Mouse (Mus musculus): ENCODE data around the gene Rxfp3.

Gene Rxfp3

DNA sequence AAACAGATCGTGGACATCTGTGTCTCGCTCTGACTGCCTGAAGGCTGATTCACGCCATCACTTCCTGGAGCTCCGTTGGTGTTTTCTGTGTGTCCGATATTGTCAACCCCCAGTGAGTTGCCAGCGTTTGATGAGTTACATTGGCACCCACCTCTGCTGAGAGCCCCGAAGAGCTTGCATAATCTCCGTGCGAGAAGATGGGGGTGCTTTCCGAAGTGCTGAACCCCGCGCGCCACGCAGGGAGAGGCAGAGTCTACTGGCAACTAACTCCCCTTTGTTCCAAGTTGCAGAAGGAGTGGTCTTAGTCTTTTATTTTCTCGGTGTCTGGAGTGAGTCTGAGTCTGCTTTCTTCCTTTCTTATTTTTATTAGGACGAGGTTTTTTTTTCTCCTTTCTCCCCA is at the start of gene Rxfp3:
Rxfp3 (minus strand) TSS at position 281 of the 400 bp plus-strand sequence.
- DNase-seq (ENCODE audit: low spot score in 2 of 2), result no peak

DNA sequence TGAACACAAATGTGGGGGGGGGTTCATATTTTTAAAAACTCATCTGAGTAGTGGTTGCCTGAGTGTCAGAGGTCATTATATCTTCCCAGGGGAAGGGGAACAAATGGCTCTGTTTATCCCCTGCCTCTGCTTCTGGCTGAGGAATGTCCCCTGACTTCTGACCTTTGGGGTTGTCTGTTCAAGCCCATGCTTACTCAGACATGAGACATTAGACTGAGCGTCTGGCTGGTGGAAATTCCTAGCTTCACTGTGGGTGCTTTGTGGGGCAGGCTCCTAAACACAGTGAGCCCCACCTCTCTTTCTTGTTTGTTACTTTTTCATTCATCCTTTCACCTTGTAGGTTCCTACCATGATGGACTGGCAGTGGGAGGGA is 47.2 kb upstream of the Rxfp3 start:
- no peak for DNase-seq (ENCODE audit: low spot score in 2 of 2)

DNA sequence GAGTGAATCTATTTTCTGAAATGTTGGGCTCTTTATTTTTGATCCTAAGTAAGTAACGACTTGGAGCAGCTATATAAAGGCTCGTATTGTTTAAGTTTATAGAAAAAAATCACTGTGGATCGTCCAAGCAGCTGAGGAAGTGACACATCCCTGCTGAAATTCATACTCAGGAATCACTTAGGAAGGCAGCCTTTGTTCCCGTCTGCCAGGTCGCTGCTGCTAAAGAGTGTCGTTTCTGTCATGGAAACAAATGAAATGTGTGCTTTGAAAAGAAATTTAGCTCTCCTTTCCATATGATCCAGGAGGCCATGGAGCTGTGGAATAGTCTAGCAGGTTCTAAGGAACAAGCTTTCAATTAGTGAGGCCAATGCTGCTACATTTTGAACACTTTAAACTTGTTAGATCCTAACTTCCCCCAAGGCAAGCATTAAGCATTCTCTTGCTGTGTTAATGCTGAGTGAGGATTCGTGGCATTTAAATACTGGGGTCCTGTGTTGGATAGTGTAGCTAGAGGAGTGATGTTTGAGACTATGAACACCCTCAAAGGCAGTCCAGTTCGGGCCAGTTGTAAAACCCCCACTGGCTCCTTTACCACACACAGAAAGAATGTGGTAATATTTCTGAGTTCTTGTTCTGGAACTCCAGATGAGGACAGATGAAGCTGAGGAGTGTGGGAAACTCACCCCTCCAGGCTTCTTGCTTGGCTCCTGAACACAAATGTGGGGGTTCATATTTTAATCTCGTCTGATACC is 46.6 kb upstream of the Rxfp3 start:
- DNase-seq (ENCODE audit: low spot score in 2 of 2), result no peak

- DNase-seq (ENCODE audit: low spot score in 2 of 2), result no peak
Observed at GRCm38 (mm10) chr15:11083678-11084077, 45.9 kb upstream of the Rxfp3 start.

DNA sequence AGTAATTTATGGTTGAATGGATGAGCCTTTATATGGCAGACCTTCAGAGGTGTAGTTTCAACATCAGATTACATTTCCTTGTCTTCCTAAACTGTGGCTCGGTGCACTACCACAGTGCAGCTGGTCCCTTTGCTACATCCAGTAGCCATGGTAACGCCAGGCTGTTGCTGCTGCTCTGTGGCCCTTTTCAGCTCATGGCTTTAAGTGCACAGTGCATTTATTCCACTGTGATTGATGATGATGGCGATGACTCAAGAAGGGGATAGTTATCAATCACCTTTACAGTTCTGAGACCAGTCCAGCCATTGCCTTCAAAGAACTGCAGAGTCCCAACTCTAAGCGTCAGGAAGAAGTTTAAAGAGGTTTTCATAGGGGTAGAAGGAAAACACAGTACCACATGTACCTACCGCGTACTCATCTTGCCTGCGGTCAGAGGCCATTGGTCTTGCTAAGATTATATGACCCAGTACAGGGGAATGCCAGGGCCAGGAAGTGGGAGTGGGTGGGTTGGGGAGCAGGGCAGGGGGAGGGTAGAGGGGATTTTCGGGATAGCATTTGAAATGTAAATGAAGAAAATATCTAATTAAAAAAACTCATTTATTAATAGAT is 45.3 kb upstream of the Rxfp3 start:
- DNase-seq (ENCODE audit: low spot score in 2 of 2), result no peak

DNA sequence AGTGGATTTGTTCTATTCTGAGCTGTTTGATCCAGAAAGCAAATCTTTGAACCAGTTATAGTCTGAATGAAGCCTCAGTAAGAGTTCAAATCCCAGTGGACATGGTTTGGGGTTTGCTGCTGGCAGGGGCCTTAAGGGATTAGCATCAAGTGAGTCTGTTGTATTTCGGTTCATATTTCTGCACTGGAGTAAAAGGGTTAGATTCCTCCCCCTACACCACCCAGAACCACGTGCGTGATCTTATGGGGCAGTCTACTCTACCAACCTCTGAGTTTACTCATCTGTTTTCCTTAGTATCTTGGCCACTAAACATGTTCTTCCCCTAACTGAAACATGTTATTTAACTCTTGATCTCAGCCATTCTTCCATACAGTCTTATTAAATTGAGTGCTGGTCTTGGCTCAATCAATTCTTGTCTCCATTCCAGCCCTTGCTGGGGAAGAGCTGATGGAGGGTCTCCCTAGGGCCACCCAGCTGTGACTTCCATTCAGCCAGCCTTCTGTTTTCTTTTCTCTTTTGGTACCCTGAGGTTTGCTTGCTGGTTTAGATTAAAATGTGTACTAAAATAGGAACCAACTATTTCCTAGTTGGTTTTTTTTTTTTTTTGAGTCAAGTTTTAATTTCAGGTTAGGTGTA is 38.1 kb upstream of the Rxfp3 start:
- no peak for DNase-seq (ENCODE audit: low spot score in 2 of 2)

GRCm38 (mm10) chr15:11067891-11068290 is 30.1 kb upstream of the Rxfp3 start:
- no peak for DNase-seq (ENCODE audit: low spot score in 2 of 2)

- no peak for DNase-seq (ENCODE audit: low spot score in 2 of 2)
Observed at GRCm38 (mm10) chr15:11066299-11066698, 28.5 kb upstream of the Rxfp3 start.

- no peak for DNase-seq (ENCODE audit: low spot score in 2 of 2)
Observed at GRCm38 (mm10) chr15:11065528-11066171, 27.9 kb upstream of the Rxfp3 start.

DNA sequence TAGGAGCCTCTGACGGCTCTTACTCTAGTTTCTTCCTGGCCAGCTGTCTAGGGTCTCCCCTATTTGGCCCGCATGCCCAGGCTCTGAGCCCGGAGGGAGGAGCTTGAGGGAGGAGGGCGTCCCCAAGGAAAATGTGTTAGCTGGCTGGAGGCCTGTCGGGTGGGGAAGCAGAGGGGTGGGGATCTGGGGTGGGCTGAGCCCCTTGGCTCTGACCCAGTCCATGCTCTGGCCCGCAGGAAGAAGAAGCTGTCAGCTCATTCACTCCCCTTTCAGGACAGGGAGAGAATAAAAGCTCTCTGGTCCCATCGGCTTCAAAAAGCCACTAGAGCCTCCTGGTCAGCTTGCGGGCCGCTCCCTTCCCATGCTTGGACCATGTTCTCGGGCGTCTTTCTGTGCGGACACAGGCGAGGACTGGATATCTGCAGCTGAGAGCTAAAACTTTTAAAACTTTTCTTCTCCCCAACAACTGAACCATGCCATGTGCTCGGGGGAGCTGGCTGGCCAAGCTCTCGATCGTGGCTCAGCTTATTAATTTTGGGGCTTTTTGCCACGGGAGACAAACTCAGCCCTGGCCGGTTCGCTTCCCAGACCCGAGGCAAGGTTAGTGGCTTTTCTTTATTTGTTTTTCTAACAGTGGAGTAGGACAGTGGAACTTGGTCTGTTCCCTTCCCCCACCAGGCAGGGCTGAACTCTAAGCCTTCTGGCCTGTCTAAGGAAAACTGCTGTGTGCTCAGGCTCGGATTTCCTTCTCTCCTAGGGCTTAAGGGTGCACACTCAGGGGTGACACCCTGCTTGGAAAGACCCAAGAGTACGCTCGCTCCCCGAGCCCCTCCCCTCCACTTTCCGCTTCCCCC is 27.0 kb upstream of the Rxfp3 start, which contains the start of gene Adamts12:
Adamts12 (plus strand) TSS at position 233 of the 854 bp plus-strand sequence.
- peak in 1 of 2 experiments; percentile 34 for DNase-seq (ENCODE audit: low spot score in 2 of 2)

DNA sequence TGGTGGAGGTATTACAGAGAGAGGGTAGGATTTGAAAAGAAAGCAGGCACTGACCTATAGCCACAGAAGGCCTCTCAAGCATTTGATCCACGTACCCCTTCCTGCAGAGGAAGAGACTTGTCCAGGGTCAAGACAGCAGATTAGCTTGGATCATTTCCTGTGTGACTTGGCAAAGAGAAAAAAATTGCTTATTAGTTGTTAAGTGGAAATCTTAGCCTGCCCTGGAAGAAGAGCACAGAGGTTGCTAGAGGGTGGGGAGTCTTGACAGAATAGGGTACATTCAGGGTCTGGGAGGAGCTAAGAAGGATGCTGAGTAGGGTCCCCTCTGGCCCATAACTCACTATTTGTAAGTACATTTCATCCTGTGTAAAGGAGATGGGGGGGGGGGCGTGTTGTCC is 26.4 kb upstream of the Rxfp3 start:
- no peak for DNase-seq (ENCODE audit: low spot score in 2 of 2)

DNA sequence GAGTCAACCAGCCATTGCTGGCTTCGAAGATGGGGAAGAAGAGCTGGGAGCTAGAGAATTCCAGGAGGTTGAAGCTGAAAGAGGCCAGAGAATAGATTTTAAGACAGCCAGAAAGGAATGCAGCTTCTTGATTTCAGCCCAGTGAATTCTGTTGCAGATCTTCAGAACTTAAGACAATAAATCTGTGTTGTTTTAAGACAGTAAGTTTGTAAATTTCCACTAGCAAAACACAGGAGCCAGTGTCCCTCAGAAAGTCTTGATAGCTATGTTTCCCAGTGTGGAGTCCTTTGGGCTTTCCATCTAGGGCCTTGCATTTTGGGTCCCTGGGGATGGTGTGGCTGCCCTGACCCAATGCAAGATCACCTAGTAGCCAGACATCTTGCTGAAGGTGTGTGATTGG is 25.1 kb upstream of the Rxfp3 start:
- DNase-seq (ENCODE audit: low spot score in 2 of 2), result no peak

DNA sequence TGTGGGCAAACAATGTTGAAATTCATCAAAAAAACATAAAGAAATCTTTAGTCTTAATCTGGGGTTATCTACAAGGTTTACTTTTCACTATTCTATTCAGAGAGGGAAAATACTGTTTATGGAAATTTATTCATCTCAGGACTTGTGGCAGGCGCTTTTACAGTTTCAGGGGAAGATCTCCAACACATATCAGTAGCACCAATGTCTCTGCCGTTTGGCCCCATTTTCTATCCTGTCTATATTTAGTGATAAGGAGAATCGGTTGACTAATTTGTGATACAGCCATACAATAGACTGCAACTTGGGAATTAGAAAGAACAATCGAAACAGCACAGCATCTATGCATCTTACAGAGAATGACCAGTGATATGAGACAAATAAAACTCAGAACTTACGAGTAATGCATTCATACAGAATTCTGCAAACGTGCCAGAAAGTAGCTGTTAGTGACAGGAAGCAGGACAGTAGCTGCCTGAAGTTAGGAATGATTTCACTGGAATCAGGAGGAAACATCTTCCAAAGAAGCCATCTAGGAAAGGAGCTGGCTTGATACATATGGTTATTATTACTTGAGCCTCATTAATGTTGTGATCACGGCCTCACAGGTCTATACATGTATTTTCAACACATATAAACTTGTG is 16.8 kb upstream of the Rxfp3 start:
- DNase-seq (ENCODE audit: low spot score in 2 of 2), result no peak

DNA sequence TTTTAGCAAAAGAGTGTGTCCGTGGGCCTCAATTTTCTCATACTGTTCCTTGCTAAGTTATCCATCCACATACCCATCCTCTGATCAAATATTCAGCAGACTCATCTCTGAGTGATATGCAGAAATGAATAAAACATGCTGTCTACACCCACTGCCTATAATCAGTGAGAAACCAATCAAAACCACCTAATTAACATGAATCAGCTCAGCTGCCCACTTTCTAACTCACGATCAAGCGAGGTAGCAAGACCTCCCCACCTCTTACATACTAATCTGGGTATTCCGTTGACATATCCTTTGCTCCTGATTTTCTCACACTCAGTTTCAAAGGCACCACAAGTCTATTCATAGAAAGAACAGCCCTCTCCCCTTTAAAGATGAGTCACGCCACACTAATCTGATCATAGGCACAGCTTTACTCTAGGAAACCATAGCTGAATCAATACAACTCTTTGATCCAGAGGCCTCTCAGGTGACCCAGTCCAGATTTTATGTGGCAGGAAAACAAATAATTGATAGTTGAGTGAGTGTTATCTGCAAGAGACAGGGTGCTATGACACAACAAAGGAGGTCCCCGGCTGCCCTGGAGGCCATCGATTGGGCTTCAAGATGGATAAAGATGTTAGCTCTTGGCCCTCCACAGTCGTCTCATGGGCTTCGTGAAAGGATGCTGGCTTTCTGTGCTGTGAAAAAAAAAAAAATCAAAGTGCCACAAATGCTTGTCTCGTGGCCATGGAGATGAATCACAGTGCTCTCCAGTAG is 16.1 kb upstream of the Rxfp3 start:
- no peak for DNase-seq (ENCODE audit: low spot score in 2 of 2)

- no peak for DNase-seq (ENCODE audit: low spot score in 2 of 2)
Observed at GRCm38 (mm10) chr15:11042828-11043227, 5.0 kb upstream of the Rxfp3 start.

DNA sequence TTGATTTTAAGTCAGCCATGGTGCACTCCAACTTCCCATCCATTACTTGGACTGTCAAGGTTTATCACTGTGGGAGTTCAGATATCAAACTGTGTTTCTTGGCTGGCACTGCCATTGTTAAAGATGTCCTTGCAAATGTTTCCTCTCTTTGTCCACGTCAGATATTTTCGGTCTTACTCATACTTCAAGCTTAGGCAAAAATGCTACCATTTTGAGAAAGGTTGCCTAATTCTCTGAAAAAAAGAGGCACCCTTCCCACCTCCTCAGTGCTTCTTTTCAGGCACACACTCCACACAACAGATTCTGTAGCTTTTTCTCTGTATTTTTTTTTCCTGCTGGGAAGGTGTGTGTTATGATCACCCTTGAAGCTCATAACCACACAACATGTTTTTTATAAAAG is 3.4 kb upstream of the Rxfp3 start:
- no peak for DNase-seq (ENCODE audit: low spot score in 2 of 2)

DNA sequence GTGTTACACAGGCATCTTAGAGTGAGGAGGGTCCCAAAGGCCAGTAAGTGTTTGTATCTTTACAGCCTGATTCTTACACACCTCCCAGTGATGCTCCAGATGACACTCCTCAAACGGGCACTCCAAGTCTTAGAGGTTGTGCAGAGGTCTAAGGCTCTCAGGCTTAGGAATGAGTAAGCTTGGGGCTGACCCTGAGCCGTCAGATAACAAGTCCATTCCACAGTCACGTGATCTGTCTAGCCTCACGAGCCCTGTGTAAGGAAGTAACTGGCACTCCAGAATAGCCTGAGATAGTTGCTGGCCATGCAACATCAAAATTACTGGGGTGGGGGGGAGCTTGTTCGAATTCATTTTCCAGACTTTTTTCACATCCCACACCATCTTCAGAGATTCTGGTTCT is 2.3 kb upstream of the Rxfp3 start:
- DNase-seq (ENCODE audit: low spot score in 2 of 2), result no peak

GRCm38 (mm10) chr15:11038476-11038875 is 685 bp upstream of the Rxfp3 start:
- peak in 1 of 2 experiments; percentile 24 for DNase-seq (ENCODE audit: low spot score in 2 of 2)

GRCm38 (mm10) chr15:11037376-11037695 is 455 bp downstream of the Rxfp3 start:
- DNase-seq (ENCODE audit: low spot score in 2 of 2), result peak in 1 of 2 experiments; percentile 18
